Mouse (Mus musculus): ENCODE data around the gene Lmntd1.
A peak's percentile ranks its signal among the peaks of the same experiment; 100 is the strongest.

Gene Lmntd1

GRCm38 (mm10) chr6:145378689-145379088 is 235.4 kb downstream of the Lmntd1 start:
- no peak for DNase-seq (ENCODE audit: low spot score)

GRCm38 (mm10) chr6:145374372-145374771 is 239.7 kb downstream of the Lmntd1 start:
- no peak for DNase-seq (ENCODE audit: low spot score)

- no peak for DNase-seq (ENCODE audit: low spot score)
These were observed 240.4 kb downstream of the Lmntd1 start for GRCm38 (mm10) chr6:145373712-145374221.

- no peak for DNase-seq (ENCODE audit: low spot score)
These were observed 242.1 kb downstream of the Lmntd1 start for GRCm38 (mm10) chr6:145372066-145372465.

GRCm38 (mm10) chr6:145371586-145371985 is 242.5 kb downstream of the Lmntd1 start:
- no peak for DNase-seq (ENCODE audit: low spot score)

GRCm38 (mm10) chr6:145370302-145370701 is 243.8 kb downstream of the Lmntd1 start:
- no peak for DNase-seq (ENCODE audit: low spot score)

GRCm38 (mm10) chr6:145369290-145369689 is 244.8 kb downstream of the Lmntd1 start:
- DNase-seq (ENCODE audit: low spot score), result no peak

GRCm38 (mm10) chr6:145366488-145366887 is 247.6 kb downstream of the Lmntd1 start:
- DNase-seq (ENCODE audit: low spot score), result no peak

- DNase-seq (ENCODE audit: low spot score), result no peak
These were observed 250.4 kb downstream of the Lmntd1 start for GRCm38 (mm10) chr6:145363698-145364097.

- no peak for DNase-seq (ENCODE audit: low spot score)
These were observed 252.9 kb downstream of the Lmntd1 start for GRCm38 (mm10) chr6:145361109-145361694.

- DNase-seq (ENCODE audit: low spot score), result peak; percentile 75
These were observed 254.4 kb downstream of the Lmntd1 start for GRCm38 (mm10) chr6:145359470-145360430.

- DNase-seq (ENCODE audit: low spot score), result no peak
These were observed 256.1 kb downstream of the Lmntd1 start for GRCm38 (mm10) chr6:145358001-145358400.

- no peak for DNase-seq (ENCODE audit: low spot score)
These were observed 260.3 kb downstream of the Lmntd1 start for GRCm38 (mm10) chr6:145353806-145354205.

GRCm38 (mm10) chr6:145352705-145353104 is 261.4 kb downstream of the Lmntd1 start:
- DNase-seq (ENCODE audit: low spot score), result no peak

- DNase-seq (ENCODE audit: low spot score), result peak; percentile 75
These were observed 265.8 kb downstream of the Lmntd1 start for GRCm38 (mm10) chr6:145348196-145348915.

- DNase-seq (ENCODE audit: low spot score), result no peak
These were observed 266.5 kb downstream of the Lmntd1 start for GRCm38 (mm10) chr6:145347641-145348040.

- DNase-seq (ENCODE audit: low spot score), result peak; percentile 64
These were observed 267.1 kb downstream of the Lmntd1 start for GRCm38 (mm10) chr6:145346789-145347557.

- DNase-seq (ENCODE audit: low spot score), result no peak
These were observed 267.8 kb downstream of the Lmntd1 start for GRCm38 (mm10) chr6:145346305-145346704.

- no peak for DNase-seq (ENCODE audit: low spot score)
These were observed 269.4 kb downstream of the Lmntd1 start for GRCm38 (mm10) chr6:145344719-145345118.

GRCm38 (mm10) chr6:145343457-145343856 is 270.7 kb downstream of the Lmntd1 start:
- no peak for DNase-seq (ENCODE audit: low spot score)

- DNase-seq (ENCODE audit: low spot score), result no peak
These were observed 271.3 kb downstream of the Lmntd1 start for GRCm38 (mm10) chr6:145342836-145343235.

Data from testis, postnatal 10 days (tissue).